Mouse (Mus musculus): ENCODE measurements at regions not wholly inside any gene's neighbourhood (a gene's known extent, or its start where the extent isn't known, plus 50 kb on each side); places are given as distances from the start of the nearest gene placed in this dataset.
"Not testable (repeated sequence)": the region's sequence is repeated elsewhere in the genome, so short reads cannot be mapped to it uniquely, and the experiment has no call there.

- H3K27me3 ChIP-seq (ENCODE audit: insufficient read depth, low read length) = no peaks in the 10 kb centered on the region
- TF ChIP-seq CTCF (IDR thresholded peaks at IDR 0.05; ENCODE audit: low read depth) (no peak), EP300 (IDR thresholded peaks at IDR 0.05; ENCODE audit: low read depth) (no peak)
- no peaks in the 10 kb centered on the region for H3K36me3 ChIP-seq (replicated peaks; ENCODE audit: insufficient read depth, low read length)
- no peaks in the 10 kb centered on the region for H3K4me1 ChIP-seq (ENCODE audit: insufficient read depth)
- no peak overlapping the region for H3K9ac ChIP-seq (replicated peaks)
- H3K9me3 ChIP-seq (ENCODE audit: low read length) = no peaks in the 10 kb centered on the region
- DNase-seq (no peak), ATAC-seq (no peak)
- no peak overlapping the region for H3K27ac ChIP-seq (ENCODE audit: low read depth)
- no peak overlapping the region for H3K4me3 ChIP-seq (ENCODE audit: low read depth, low read length)
- WGBS (ENCODE audit: insufficient replicate concordance) = 65% methylated on average over 2 of the region's 2 CpGs
- H3K4me2 ChIP-seq (ENCODE audit: low read depth, low read length) = no peak overlapping the region
Measured at GRCm38 (mm10) chr2:107935336-107935735, 644.9 kb downstream of the Kcna4 start.

- Histone ChIP-seq H3K9me3 (ENCODE audit: low read length) (no peaks in the 10 kb centered on the region), H3K27ac (ENCODE audit: low read depth) (no peak overlapping the region), H3K9ac (replicated peaks) (no peak overlapping the region), H3K4me3 (ENCODE audit: low read depth, low read length) (no peak overlapping the region), H3K4me2 (ENCODE audit: low read depth, low read length) (no peak overlapping the region), H3K4me1 (ENCODE audit: insufficient read depth) (no peaks in the 10 kb centered on the region), H3K36me3 (replicated peaks; ENCODE audit: insufficient read depth, low read length) (no peaks in the 10 kb centered on the region), H3K27me3 (ENCODE audit: insufficient read depth, low read length) (no peaks in the 10 kb centered on the region)
- WGBS (ENCODE audit: insufficient replicate concordance) = 73% methylated on average over 2 of the region's 2 CpGs
- DNase-seq (no peak), ATAC-seq (no peak)
- TF ChIP-seq CTCF (IDR thresholded peaks at IDR 0.05; ENCODE audit: low read depth) (no peak), EP300 (IDR thresholded peaks at IDR 0.05; ENCODE audit: low read depth) (no peak)
Measured at GRCm38 (mm10) chr2:107935775-107936174, 645.3 kb downstream of the Kcna4 start.

GRCm38 (mm10) chr2:107941374-107941773, 650.9 kb downstream of the Kcna4 start:
- no peaks in the 10 kb centered on the region for H3K9me3 ChIP-seq (ENCODE audit: low read length)
- no peaks in the 10 kb centered on the region for H3K36me3 ChIP-seq (replicated peaks; ENCODE audit: insufficient read depth, low read length)
- H3K4me3 ChIP-seq (ENCODE audit: low read depth, low read length) = no peak overlapping the region
- ATAC-seq = no peak
- no peak overlapping the region for H3K27ac ChIP-seq (ENCODE audit: low read depth)
- no peak for DNase-seq
- no peaks in the 10 kb centered on the region for H3K4me1 ChIP-seq (ENCODE audit: insufficient read depth)
- no peak overlapping the region for H3K4me2 ChIP-seq (ENCODE audit: low read depth, low read length)
- no peak overlapping the region for H3K9ac ChIP-seq (replicated peaks)
- H3K27me3 ChIP-seq (ENCODE audit: insufficient read depth, low read length) = no peaks in the 10 kb centered on the region
- TF ChIP-seq EP300 (IDR thresholded peaks at IDR 0.05; ENCODE audit: low read depth) = no peak
- TF ChIP-seq CTCF (IDR thresholded peaks at IDR 0.05; ENCODE audit: low read depth) = no peak

- DNase-seq (no peak), ATAC-seq (no peak)
- Histone ChIP-seq H3K4me1 (ENCODE audit: insufficient read depth) (no peaks in the 10 kb centered on the region), H3K27me3 (ENCODE audit: insufficient read depth, low read length) (no peaks in the 10 kb centered on the region), H3K27ac (ENCODE audit: low read depth) (no peak overlapping the region), H3K4me3 (ENCODE audit: low read depth, low read length) (no peak overlapping the region), H3K9me3 (ENCODE audit: low read length) (no peaks in the 10 kb centered on the region), H3K4me2 (ENCODE audit: low read depth, low read length) (no peak overlapping the region), H3K9ac (replicated peaks) (no peak overlapping the region), H3K36me3 (replicated peaks; ENCODE audit: insufficient read depth, low read length) (no peaks in the 10 kb centered on the region)
- TF ChIP-seq EP300 (IDR thresholded peaks at IDR 0.05; ENCODE audit: low read depth) (no peak), CTCF (IDR thresholded peaks at IDR 0.05; ENCODE audit: low read depth) (peak; percentile 15; the same call in 1 of the 2 replicates)
- WGBS (ENCODE audit: insufficient replicate concordance) = 21% methylated on average over 3 of the region's 3 CpGs
Measured at GRCm38 (mm10) chr2:107945837-107946451, 655.5 kb downstream of the Kcna4 start.

GRCm38 (mm10) chr2:107955608-107956127, 665.2 kb downstream of the Kcna4 start:
- not testable (repeated sequence) for H3K27me3 ChIP-seq (ENCODE audit: insufficient read depth, low read length); H3K4me2 ChIP-seq (ENCODE audit: low read depth, low read length); H3K4me1 ChIP-seq (ENCODE audit: insufficient read depth); DNase-seq; ATAC-seq; H3K27ac ChIP-seq (ENCODE audit: low read depth); H3K9ac ChIP-seq (replicated peaks); H3K4me3 ChIP-seq (ENCODE audit: low read depth, low read length); H3K9me3 ChIP-seq (ENCODE audit: low read length); H3K36me3 ChIP-seq (replicated peaks; ENCODE audit: insufficient read depth, low read length)
- WGBS (ENCODE audit: insufficient replicate concordance) = 52% methylated on average over 8 of the region's 9 CpGs

GRCm38 (mm10) chr2:107963921-107964320, 673.5 kb downstream of the Kcna4 start:
- ATAC-seq; H3K9me3 ChIP-seq (ENCODE audit: low read length); H3K4me1 ChIP-seq (ENCODE audit: insufficient read depth); DNase-seq; H3K36me3 ChIP-seq (replicated peaks; ENCODE audit: insufficient read depth, low read length); H3K27ac ChIP-seq (ENCODE audit: low read depth); H3K4me2 ChIP-seq (ENCODE audit: low read depth, low read length); H3K4me3 ChIP-seq (ENCODE audit: low read depth, low read length); H3K9ac ChIP-seq (replicated peaks); H3K27me3 ChIP-seq (ENCODE audit: insufficient read depth, low read length): not testable (repeated sequence)
- WGBS (ENCODE audit: insufficient replicate concordance) = 70% methylated on average over 8 of the region's 8 CpGs

GRCm38 (mm10) chr2:107964841-107965240, 674.4 kb downstream of the Kcna4 start:
- no peaks in the 10 kb centered on the region for H3K4me1 ChIP-seq (ENCODE audit: insufficient read depth)
- DNase-seq (no peak), ATAC-seq (no peak)
- H3K4me3 ChIP-seq (ENCODE audit: low read depth, low read length) = no peak overlapping the region
- no peak for TF ChIP-seq EP300 (IDR thresholded peaks at IDR 0.05; ENCODE audit: low read depth)
- no peak for TF ChIP-seq CTCF (IDR thresholded peaks at IDR 0.05; ENCODE audit: low read depth)
- H3K4me2 ChIP-seq (ENCODE audit: low read depth, low read length) = no peak overlapping the region
- 69% methylated on average over 2 of the region's 2 CpGs for WGBS (ENCODE audit: insufficient replicate concordance)
- no peaks in the 10 kb centered on the region for H3K27me3 ChIP-seq (ENCODE audit: insufficient read depth, low read length)
- H3K27ac ChIP-seq (ENCODE audit: low read depth) = no peak overlapping the region
- H3K36me3 ChIP-seq (replicated peaks; ENCODE audit: insufficient read depth, low read length) = no peaks in the 10 kb centered on the region
- no peak overlapping the region for H3K9ac ChIP-seq (replicated peaks)
- no peaks in the 10 kb centered on the region for H3K9me3 ChIP-seq (ENCODE audit: low read length)
